Mouse (Mus musculus) left cerebral cortex, postnatal 4 days (tissue): ENCODE results near the gene Palm2. TPM values are rescaled to one million over a fixed set of nuclear protein-coding genes. Genes with fewer than 3 reads are reported as not detected.

Experiments used
- DNase-seq: peaks from one replicate; pipeline ENCODE4 v3.0.0-alpha.2; 2022
- intact Hi-C: fragments of 180-260 bp; cut with DNase I; formaldehyde crosslinking; loops from one replicate; pipeline ENCODE4 v1.15.1; 2025
- total RNA-seq, 2 experiments: library from RNA; stranded (reverse); gene quantifications; 2 replicates each; pipeline ENCODE4 v1.2.3; 2021

Gene Palm2
- total RNA-seq, 2 experiments from 2014 or later, result 74.0 to 80.4 TPM

DNA sequence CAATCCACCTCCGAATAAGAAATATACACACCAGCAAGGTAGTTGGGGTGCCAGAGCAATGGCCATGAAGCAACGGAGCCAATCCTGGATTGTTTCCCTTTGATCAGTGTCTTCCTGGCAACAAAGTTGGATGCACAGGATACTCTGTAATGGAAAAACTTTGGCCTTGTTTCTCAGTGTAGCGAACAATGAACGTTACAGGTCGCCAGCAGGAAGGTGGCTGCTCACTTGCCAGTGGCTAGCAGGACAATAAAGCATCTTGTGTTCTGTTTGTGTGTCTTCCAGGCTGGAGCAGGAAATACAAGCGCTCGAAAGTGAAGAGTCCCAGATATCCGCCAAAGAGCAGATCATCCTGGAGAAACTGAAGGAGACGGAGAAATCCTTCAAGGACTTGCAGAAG, 254.1 kb downstream of the Palm2 start:
- intact Hi-C loops, result no loop called here
- DNase-seq, result no peak

DNA sequence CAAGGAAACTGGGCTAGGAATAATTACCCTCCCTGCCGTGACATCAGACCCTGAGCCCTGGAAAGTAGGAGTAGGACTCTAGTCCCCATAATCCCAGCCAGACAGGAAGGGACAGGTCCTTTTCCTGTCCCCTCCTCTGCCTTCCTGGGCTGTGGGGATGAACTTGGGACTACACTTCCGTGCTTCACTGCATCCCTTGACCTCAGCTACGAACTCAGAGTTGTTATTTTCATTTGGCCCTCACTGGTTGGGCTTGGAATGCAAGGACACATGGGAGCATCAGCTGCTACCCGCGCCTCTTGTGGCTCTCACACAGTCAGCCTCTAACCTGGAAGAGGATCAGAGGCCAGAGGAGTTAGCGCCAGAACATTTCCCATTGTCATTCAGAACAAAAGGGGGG, 256.0 kb downstream of the Palm2 start:
- no peak for DNase-seq
- intact Hi-C loops, result no loop called here

DNA sequence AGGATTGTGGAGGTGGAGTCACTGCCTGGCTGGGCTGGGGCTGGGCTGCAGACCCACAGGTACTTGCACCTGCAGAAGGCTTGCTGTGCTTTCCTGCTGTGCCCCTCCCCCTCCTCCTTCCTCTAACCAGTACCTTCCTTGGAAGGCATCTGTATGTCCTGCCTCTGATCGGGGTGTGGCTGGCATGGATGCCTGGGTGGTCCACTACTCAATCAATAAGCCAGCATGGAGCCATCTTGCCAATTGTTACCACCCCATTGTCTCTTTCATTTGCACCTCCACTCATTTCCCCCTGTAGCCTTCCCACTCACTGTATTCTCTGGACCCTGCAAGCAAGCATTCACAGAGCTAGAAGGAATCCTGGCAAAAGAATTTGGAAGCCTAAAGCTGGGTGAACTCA, 256.8 kb downstream of the Palm2 start:
- intact Hi-C loops, result no loop called here
- DNase-seq, result no peak

DNA sequence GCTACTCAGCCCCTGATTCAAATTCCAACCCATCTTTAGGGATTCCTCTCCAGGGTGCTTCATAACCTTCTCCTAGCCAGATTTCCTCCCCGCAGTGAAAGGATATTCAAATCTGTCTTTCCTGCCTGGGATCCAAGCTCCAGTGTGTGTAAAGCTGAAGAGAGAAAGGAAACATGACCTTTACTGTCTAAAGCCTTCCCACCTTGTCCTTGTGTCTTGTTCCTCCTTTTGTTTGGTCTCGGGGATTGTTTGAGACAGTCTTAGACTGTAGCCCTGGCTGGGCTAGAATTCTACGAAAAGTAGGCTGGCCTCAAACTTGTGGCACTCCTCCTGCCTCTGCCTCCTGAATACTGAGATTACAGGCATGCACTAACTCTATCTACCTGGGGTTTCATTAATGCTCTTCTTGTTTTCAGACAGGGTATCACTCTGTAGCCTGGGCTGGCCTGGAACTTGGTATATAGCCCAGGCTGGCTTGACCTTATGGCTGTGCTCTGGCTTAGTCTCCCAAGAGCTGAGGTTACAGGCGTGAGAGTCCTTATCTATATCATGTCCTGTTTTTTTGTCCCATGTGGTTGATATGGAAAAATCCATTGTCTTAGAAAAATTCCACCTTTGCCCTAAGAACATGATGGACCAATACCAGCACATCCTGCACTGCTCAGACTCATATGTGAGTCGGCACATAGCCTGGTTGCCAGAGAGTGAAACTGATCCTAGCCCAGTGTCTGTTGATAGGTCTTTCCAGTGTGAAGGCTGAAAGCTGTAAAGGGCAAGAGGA, 260.5 kb downstream of the Palm2 start:
- intact Hi-C loops, result no loop called here
- no peak for DNase-seq

DNA sequence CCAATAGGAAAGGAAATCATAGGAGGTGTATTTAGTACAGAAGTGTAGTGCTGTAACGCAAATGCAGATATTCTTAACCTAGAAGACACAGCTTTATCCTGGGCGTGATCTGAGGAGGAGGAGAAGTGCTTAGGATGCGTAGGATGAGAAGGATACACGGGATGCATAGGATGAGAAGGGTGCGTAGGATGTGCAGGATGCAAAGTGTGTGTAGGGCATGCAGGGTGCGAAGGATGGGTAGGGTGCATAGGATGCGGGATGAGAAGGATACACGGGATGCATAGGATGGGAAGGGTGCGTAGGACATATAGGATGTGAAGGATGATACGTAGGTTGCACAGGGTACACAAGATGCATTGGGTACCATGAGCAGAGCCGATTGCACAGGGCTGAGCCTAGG, 262.9 kb downstream of the Palm2 start:
- intact Hi-C loops, result no loop called here
- no peak for DNase-seq

DNA sequence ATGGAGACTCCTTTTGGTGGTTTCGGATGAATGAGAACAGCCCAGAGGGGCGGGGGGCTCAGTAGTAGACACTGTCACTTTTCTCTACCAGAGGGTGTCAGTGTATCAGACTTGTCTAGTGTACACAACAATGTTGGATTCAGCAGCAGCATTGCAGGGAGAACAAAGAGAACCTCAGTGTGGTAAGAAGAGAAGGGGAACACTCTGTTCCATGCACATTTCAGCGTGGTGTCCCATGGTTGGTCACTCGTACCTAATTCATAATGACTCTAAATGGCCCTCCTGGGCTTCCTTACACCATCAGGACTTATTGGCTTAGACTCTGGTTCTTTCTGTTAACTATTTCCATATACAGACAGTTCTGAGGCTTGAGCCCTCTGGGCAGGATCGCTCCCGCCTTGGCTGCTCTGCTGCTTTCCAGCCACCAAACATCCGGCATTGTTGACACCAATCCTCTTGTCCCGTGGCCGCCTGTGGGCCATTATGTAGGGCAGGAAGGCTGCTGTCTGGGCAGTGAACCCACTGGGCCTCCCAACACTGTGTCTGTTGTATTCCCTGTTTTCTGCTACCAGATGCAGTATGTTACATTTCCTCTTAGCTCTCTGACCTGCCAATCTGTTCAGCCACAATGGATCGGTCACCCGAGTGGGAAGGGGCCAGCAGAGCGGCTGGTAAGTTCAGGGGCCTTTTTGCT, 264.0 kb downstream of the Palm2 start:
- intact Hi-C loops, result no loop called here
- DNase-seq, result no peak

DNA sequence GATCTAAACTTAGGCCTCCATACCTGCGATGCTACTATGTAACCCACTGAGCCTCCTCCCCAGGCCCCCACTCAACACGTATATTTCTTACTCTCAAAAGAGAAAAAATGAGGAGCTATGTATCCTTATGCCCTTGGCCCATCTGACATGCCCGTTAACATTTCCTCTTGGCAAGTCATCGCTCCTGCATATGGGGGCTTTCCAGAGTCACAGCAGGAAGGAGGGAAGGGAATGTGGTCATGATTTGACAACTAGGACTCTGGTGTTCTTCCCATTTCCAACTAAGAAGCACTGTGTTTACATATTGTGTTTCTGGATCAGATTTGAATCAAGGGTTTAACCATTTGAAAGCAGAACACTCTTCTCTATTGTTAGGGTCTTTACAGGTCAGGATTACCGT, 267.5 kb downstream of the Palm2 start:
- DNase-seq, result no peak
- intact Hi-C loops, result no loop called here

DNA sequence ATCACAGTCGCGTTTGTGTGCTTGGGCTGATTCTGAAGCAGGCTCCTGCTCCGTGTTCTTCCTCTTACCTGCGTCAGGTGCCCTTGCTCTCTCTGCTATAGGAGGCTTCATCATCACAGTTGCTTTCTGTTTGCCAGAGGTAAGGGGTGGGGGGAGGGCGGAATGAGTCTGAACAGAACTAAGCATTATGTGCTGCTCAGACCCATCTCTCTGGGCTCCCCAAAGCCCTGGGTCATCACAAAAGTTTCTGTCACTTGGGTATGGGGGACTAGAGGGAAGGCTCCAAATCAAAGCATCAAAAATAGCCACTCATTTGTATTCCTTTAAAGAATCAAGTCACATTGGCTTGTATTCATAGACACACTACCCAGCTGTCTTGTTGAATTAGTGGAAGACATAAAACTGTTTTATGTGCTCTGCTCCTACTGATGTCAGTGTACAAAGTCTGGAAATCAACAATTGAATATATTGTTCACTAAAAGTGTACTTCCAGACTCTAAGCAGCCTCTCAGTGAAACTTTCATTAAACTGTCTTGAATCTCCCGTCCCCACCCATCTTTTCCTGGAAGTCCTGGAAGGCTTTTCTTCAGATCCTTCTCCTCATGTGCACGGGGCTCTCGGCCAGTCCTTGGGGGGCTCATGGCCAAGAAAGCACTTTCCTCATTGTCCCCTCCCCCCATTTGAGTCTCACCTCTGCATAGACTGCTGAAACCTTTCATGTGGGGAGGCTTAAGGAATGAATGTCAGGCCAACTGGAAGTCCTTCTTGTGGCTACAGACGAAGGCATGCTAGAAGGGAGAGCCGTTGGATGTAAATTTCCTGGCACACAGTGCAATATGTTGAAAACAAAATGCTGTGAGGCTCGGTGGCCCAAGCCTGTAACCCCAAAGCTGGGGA, 269.8 kb downstream of the Palm2 start:
- intact Hi-C loops, result no loop called here
- no peak for DNase-seq

DNA sequence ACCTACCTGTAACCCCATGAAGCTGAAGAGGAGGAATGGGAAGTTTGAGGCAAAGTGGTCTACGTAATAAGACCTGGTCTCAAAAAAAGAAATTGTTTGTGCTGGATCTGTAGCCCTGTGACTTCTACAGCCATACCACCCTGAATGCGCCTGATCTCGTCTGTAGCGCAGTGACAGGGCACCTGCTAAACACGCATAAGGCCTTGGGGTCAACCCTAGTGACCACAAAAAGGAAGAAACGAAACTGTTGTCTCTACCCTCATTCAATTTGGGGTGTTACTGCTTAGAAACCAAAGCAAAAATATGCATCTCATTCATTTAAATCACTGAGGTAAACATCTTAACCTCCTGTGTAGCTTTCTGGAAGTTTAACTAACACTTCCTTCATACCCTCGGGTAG, 270.5 kb downstream of the Palm2 start:
- DNase-seq, result no peak
- intact Hi-C loops, result no loop called here

DNA sequence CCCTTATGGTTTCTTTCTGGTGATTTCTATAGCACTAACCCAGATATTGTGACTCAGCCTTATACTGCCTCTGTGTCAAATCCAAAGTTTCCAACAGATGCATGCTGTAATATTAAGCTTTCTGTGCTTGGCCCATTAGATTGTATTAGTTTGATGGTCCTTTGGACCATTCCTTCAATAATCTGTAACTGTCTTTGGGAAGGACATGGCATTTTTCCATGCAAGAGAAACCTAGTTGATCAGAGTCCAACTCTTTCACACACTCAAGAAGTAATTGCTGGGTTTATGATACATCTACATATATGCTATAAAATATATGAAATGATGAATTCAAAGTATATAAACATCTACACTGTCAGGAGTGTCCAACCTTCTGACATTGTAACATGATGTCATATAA, 281.8 kb downstream of the Palm2 start:
- no peak for DNase-seq
- intact Hi-C loops, result no loop called here

DNA sequence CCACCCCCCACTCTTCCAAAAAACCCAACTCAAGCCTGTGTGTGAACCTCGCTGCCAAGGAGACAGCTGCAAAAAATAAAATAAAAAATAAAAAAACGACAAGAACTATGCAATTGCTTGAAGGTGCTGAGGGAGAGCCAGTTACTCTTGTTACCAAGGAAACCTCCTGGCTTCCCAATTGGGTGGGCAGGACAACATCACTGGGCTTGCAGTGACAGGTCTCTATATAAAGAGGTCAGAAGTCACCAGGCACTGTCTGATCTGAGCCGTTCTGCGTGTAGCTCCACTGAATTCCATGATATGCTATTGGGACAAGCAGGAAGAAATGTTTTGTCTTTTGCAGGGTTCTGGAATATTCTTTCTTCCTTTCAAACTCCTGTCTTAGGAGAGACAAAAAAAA, 282.7 kb downstream of the Palm2 start:
- intact Hi-C loops, result no loop called here
- no peak for DNase-seq

DNA sequence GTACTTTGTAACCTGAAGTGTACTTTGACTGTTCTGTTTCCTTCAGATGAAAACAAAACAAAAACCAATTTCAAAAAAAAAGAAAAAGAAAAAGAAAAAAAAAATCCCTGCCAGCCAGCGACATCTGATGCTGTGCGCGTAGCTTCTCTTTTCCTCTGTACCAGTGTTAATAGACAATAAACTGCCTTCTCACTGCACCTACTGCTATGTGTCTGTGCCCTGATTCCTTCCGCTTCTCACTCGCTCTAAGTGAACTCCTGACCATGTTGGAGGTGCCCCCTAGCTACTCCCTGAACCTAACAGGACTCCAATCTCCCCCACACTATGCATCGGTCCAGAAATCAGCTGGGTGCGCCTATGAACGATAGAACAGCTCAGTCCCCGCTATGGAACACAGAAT, 283.3 kb downstream of the Palm2 start, which contains the start of gene Akap2:
TSS of gene Akap2 (plus strand) at position 304 of the 400 bp plus-strand sequence.
- intact Hi-C loops, result no loop called here
- no peak for DNase-seq

DNA sequence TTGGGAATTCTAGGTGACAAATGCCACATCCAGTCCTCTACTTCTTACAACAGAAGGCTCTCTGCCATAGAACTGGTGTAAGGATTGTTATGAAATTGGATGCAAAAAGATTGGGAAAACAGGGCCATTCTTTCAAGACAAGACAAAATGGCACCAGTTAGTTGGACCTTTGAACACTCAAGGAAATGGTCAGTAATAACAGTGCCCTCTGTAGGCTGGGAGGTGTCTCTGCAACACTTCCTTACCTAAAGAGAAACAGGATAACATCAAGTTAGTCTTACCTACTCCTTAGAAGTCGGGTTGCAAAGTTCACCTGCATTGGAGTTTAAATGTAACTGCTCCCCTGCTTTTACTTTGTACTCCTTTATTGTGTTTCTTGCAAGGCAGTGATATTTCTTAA, 285.3 kb downstream of the Palm2 start:
- DNase-seq, result no peak
- intact Hi-C loops, result no loop called here

DNA sequence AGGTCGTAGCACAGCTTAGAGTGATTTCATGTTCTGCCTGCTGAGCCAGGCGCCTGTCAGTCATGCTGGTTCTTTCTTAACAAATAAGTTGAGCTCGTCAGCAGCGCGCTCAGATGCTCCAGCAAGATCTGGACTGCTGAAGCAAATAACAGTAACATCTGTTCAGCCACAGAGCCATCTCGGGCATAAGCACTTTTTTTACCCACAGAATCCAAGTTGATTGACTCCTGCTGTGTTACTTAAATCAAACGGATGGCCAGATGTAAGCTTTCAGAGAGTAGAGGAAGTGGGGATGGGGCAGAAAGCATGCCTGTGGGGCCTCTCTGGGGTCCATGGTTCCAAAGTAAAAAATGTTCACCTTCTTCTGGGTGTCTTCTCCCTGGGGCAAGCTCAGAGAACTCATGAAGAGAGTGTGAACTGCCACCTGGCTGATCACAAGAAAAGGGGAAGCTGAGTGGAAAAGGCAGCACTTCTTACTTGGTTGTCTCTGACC, 286.9 kb downstream of the Palm2 start:
- no peak for DNase-seq
- intact Hi-C loops, result no loop called here

DNA sequence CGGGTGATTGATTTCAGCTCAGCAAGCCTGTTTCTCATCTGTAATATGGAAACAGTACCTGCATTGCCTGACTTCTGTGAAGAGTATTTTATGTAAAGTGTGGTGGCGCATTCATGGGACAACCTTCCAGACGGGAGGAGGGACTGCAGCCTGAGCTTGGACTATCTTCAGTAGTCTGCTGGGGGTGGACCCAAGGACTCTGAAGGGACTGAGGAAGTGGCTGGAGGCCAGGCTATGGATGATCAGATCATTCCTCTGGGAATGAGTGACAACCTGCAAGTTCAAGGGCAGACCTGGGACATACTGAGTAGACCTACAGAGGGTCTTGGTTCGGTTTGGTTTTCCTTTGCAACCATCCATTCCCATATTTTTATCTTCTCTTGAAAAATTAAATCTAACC, 288.2 kb downstream of the Palm2 start:
- intact Hi-C loops, result no loop called here

DNA sequence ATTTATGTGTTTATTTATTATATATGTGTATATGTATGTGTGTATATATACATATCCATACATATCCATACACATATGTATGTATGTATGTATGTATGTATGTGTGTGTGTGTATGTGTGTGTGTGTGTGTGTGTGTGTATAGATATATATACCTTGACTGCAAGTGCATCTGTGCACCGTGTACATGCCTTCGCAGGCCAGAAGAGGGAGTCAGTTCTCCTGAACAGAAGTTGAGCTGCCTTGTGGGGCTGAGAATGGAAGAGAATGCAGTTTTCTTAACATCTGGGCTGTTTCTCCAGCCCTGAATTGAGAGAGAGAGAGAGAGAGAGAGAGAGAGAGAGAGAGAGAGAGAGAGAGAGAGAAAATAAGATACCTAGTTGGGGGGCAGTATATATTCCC, 289.6 kb downstream of the Palm2 start:
- intact Hi-C loops, result no loop called here
- no peak for DNase-seq

More for the DNA sequence above, 288.2 kb downstream of the Palm2 start:
- no peak for DNase-seq

DNA sequence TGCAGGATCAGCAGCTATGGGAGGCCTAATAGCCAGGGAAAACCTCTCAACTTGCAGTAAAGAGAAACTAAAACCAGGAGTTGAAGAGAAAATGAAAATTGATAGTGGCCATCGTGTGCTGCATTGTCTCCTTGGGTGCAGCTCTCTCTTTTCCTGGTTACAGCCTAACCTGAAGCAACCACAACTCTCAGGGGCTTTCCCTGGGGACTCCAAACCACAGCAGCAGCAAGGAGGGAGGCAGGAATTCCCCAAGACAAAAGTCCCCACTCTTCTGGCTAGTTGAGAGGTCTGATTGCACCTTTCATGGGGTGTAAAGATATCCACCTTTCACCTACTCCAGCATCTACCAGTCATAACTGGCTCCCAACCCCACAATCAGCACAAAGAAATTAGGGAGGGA, 291.5 kb downstream of the Palm2 start:
- intact Hi-C loops, result no loop called here
- no peak for DNase-seq

DNA sequence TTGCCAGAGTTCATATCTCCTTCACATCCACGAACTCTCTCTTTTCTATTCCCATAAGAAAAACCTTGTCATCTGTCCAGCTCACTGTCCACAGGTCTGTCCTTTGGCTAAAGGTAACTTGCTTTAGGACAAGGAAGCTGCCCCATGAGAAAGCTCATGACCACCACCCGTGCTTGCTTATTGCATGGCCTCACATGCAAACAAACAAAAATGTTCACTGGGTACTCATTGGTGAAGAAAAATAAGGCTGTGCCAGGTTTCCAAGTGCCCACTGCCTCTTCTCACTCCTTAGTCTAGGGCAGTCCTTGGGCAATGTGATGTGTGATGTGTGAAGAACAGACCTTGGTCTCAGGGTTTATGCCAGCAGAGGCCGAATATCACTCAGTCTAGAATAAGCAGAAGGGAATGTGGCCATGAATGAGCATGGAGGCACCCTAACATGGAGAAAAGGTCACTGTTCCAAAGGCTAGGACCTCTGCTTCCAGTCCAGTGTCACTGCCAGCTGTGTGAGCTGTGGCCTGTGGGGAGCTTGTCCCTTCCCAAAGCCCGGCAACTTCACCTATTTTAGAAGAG, 294.6 kb downstream of the Palm2 start:
- no peak for DNase-seq

DNA sequence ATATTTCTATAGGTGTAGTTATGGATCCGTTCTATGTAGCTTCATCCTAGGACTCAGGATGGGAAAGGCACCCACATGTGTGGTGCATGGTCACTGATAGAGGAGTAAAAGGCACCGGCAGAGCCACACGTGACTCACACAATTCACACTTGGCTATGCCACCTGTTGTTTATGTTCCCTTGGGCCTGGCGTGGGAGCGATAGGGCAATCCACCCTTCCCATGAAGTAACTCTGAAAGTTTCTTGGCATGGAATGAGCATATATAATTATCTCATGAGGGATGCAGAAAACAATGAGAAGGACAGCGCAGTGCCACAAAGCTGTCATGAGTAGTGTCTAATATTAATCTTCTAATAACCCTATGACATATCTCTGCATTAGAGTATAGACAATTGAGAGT, 296.0 kb downstream of the Palm2 start:
- no peak for DNase-seq
- intact Hi-C loops, result no loop called here

More for the DNA sequence above, 294.6 kb downstream of the Palm2 start:
- intact Hi-C loops, result no loop called here

DNA sequence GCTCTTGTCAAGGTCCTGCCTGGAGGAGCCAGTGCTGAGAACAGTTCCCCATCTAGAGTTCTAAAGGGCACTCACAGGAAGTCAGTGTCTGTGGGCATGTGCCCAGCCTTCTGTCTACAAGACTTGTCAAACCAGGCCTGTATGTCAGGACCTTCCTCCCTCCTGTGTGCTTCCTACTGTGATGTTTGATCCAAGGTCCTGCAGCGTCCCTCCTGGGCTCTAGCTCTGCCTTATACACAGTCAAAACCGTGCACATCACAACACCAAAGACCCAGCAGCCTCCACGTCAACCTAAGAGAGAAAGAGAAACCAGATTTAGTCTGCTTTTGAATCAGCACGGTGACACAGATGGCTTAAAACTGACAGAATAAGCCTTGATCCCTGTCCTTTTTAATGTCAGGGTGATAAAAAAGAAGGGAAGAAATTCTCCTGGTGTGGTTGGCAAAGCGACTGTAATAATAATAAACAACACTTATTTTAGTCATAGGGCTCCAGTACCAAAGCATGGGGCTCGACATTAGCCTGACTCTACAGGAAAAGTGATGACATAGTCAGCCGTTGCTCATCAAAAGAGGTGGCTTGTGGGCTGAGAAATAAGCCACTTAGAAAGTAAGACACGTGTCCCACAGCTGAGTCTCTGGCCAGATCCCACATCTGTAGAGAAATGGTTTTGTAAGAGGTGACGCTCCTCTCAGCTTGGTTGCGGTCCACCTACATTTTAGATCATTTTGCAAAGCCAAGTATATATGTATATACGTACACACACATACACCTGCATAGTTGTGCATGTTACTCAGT, 297.0 kb downstream of the Palm2 start:
- DNase-seq, result no peak
- intact Hi-C loops, result no loop called here
